Mouse (Mus musculus): Measurements from ENCODE around the gene Aldob.

- no peak for TF ChIP-seq CTCF (conservative IDR thresholded peaks at IDR 0.05; ENCODE audit: insufficient read depth, insufficient read length, low read depth, low read length)
- no peak for TF ChIP-seq POLR2A (IDR thresholded peaks at IDR 0.05; ENCODE audit: low read depth, low read length)
These were observed 22.8 kb upstream of the Aldob start for GRCm38 (mm10) chr4:49572194-49572593.

Measured in kidney, adult 2 months (tissue).